Mouse (Mus musculus) heart, embryonic 14.5 days (tissue): ENCODE measurements around the gene Gm5415. TPM values are rescaled to one million over a fixed set of nuclear protein-coding genes. Genes with fewer than 3 reads are reported as not detected.
"Not testable (repeated sequence)": the region's sequence is repeated elsewhere in the genome, so short reads cannot be mapped to it uniquely, and the experiment has no call there.

Experiments
- ATAC-seq: fragments of 200-750 bp; cut with Nextera tagmentation; 2 replicates; pipeline ENCODE4 v1.8.0; 2017; ENCODE audit warnings: low read depth, moderate TSS enrichment; ENCODE audit not compliant: insufficient number of reproducible peaks, insufficient read depth, low FRiP score
- H3K27ac ChIP-seq, 2 experiments: fragments of 200-500 bp in 1 of 2; fragments of 300-500 bp in 1 of 2; sonication (generic) in 1 of 2; replicated peaks in 1 of 2; 2 replicates each; pipeline ENCODE4 v1.5.1; 2012 to 2014; ENCODE audit warnings: low read depth in 2 of 2, low read length in 2 of 2, control low read depth in 1 of 2, mild to moderate bottlenecking in 1 of 2, mixed read lengths in 1 of 2; ENCODE audit not compliant: control insufficient read depth in 1 of 2, insufficient read depth in 1 of 2
- H3K27me3 ChIP-seq: fragments of 300-500 bp; sonication (generic); 2 replicates; pipeline ENCODE4 v1.6.1; 2014; ENCODE audit warnings: mild to moderate bottlenecking, low read length, control low read depth; ENCODE audit not compliant: control insufficient read depth, insufficient read depth
- H3K36me3 ChIP-seq: fragments of 300-500 bp; sonication (generic); 2 replicates; pipeline ENCODE4 v1.6.1; 2014; ENCODE audit warnings: mild to moderate bottlenecking, control low read depth, low read length, mixed read lengths; ENCODE audit not compliant: control insufficient read depth, insufficient read depth
- H3K4me1 ChIP-seq, 2 experiments: fragments of 200-500 bp in 1 of 2; fragments of 300-500 bp in 1 of 2; sonication (generic) in 1 of 2; 2 replicates each; pipeline ENCODE4 v1.6.1; 2012 to 2014; ENCODE audit warnings: low read length in 2 of 2, control low read depth in 1 of 2, mixed read lengths in 1 of 2; ENCODE audit not compliant: control insufficient read depth in 2 of 2, insufficient read depth in 2 of 2
- H3K4me2 ChIP-seq: fragments of 300-500 bp; sonication (generic); 2 replicates; pipeline ENCODE4 v1.6.1; 2014; ENCODE audit warnings: mild to moderate bottlenecking, low read length
- H3K4me3 ChIP-seq, 2 experiments: fragments of 200-500 bp in 1 of 2; fragments of 300-500 bp in 1 of 2; sonication (generic) in 1 of 2; 2 replicates each; pipeline ENCODE4 v1.5.1; 2012 to 2014; ENCODE audit warnings: low read length in 2 of 2, mild to moderate bottlenecking in 2 of 2, control low read depth in 1 of 2, low read depth in 1 of 2, moderate library complexity in 1 of 2; ENCODE audit not compliant: control insufficient read depth in 1 of 2, insufficient read depth in 1 of 2
- H3K9ac ChIP-seq: fragments of 300-500 bp; sonication (generic); 2 replicates; pipeline ENCODE4 v1.6.1; 2014; ENCODE audit warnings: mild to moderate bottlenecking, low read length
- H3K9me3 ChIP-seq: fragments of 300-500 bp; sonication (generic); 2 replicates; pipeline ENCODE4 v1.6.1; 2016; ENCODE audit warnings: low read length, control low read depth; ENCODE audit not compliant: control insufficient read depth
- WGBS: fragments of 180-500 bp; shearing (Covaris S2); extraction: QIAGEN DNeasy Blood & Tissue Kit; methylation state at CpG from one replicate; pipeline ENCODE4 v1.1.7; 2014; 5-methylcytosine and 5-hydroxymethylcytosine counted together
- polyA plus RNA-seq: library from polyadenylated mRNA; unstranded; fragments of >200 nt; fragmentation: Nextera tagmentation; extraction: Ambion mirVana; gene quantifications from 2 replicates; pipeline ENCODE4 v1.2.1, GENCODE M21; 2014

Gm5415 gene
- not detected in 2 replicates for polyA plus RNA-seq

GRCm38 (mm10) chr1:32547194-32547593, at the start of gene Gm5415:
Gm5415 (minus strand) TSS chr1:32547294.
- not testable (repeated sequence) for ATAC-seq, H3K4me3 ChIP-seq, H3K4me2 ChIP-seq, H3K4me1 ChIP-seq, H3K9ac ChIP-seq, H3K9me3 ChIP-seq, H3K36me3 ChIP-seq, H3K27me3 ChIP-seq, H3K27ac ChIP-seq
- WGBS = 69% methylated on average over 2 of the region's 7 CpGs

- ATAC-seq = no peak
- WGBS = 87% methylated on average over 2 of the region's 2 CpGs
- no peaks in the 10 kb centered on the region for H3K4me1 ChIP-seq
- H3K36me3 ChIP-seq = no peaks in the 10 kb centered on the region
- H3K27me3 ChIP-seq = no peaks in the 10 kb centered on the region
- H3K9ac ChIP-seq = no peak overlapping the region
- H3K4me2 ChIP-seq = no peak overlapping the region
- H3K27ac ChIP-seq = no peak overlapping the region
- H3K4me3 ChIP-seq = no peak overlapping the region
- no peaks in the 10 kb centered on the region for H3K9me3 ChIP-seq
Measured at GRCm38 (mm10) chr1:32568901-32569300, 21.8 kb upstream of the Gm5415 start.

GRCm38 (mm10) chr1:32553925-32554324, 6.8 kb upstream of the Gm5415 start:
- Histone ChIP-seq H3K27me3 (no peaks in the 10 kb centered on the region), H3K9ac (no peak overlapping the region), H3K4me2 (no peak overlapping the region), H3K4me3 (no peak overlapping the region), H3K4me1 (no peaks in the 10 kb centered on the region), H3K27ac (no peak overlapping the region), H3K9me3 (no peaks in the 10 kb centered on the region), H3K36me3 (no peaks in the 10 kb centered on the region)
- WGBS = 50% methylated on average over 4 of the region's 4 CpGs
- no peak for ATAC-seq

GRCm38 (mm10) chr1:32553459-32553858, 6.4 kb upstream of the Gm5415 start:
- 79% methylated on average over 3 of the region's 3 CpGs for WGBS
- Histone ChIP-seq H3K9me3 (no peaks in the 10 kb centered on the region), H3K27me3 (no peaks in the 10 kb centered on the region), H3K27ac (no peak overlapping the region), H3K4me3 (no peak overlapping the region), H3K4me1 (no peaks in the 10 kb centered on the region), H3K4me2 (no peak overlapping the region), H3K9ac (no peak overlapping the region), H3K36me3 (no peaks in the 10 kb centered on the region)
- ATAC-seq = no peak

- 82% methylated on average over 6 of the region's 6 CpGs for WGBS
- H3K9me3 ChIP-seq = no peaks in the 10 kb centered on the region
- no peaks in the 10 kb centered on the region for H3K36me3 ChIP-seq
- no peak overlapping the region for H3K9ac ChIP-seq
- H3K27ac ChIP-seq = no peak overlapping the region
- H3K4me2 ChIP-seq = no peak overlapping the region
- no peak for ATAC-seq
- no peaks in the 10 kb centered on the region for H3K27me3 ChIP-seq
- H3K4me3 ChIP-seq = no peak overlapping the region
- no peaks in the 10 kb centered on the region for H3K4me1 ChIP-seq
Measured at GRCm38 (mm10) chr1:32503381-32503780, 43.7 kb downstream of the Gm5415 start.
